Mouse (Mus musculus): ENCODE data around the gene Bloc1s1. TPM values are rescaled to one million over a fixed set of nuclear protein-coding genes. Genes with fewer than 3 reads are reported as not detected.
A peak's percentile ranks its signal among the peaks of the same experiment; 100 is the strongest.

The Bloc1s1 gene
- polyA plus RNA-seq, 1 experiment from 2014 or later: 226 TPM

DNA sequence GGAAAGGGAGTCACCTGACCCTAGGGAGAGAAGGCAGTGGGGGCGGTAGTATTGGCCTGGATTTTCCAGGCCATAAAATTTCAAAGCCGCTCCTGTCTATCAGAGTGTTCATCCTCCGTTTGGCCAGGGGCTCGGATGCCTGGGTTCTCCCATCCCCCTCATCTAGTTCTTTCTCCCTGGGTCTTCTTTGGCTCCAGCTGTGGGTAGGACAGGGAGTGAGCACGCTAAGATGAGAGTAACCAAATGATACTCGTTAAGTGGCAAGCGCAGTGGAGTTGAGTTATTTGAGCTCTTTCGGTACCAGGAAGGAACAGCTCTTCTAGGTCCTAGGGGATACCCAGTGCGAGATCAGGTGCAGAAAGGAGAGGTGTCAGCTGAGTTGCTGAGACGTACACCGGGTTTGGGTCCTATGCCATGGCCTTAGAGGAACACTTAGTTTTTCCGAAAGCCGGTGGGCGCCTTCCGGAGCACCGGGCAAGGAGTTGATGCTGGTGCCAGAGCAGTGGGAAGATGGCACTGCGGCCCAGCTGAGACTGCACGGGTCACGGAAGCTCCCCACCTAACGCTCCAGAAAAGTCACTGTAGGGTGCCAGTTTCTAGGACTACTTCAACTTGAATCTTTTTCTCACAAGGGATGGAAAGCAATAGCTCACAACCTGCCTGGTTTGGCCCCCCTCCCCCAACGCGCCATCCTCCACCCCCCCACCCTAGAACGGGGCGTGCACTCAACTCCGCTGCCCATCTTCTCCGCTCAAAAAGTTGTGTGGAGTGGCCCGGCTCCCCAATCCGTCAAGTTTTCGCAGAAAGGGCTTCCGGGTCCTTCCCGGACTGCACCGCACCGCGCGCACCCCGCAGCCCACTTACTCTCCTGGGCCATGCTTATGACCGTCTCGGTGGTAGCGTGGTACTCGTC lies 33.2 kb downstream of the Bloc1s1 start:
- Histone ChIP-seq H3K36me3 (peaks cover 9% of the 10 kb centered on the region; the same call in 1 of the 2 replicates), H3K4me1 (peaks cover 37% of the 10 kb centered on the region), H3K9me3 (replicated peaks) (no peaks in the 10 kb centered on the region), H3K4me3 (replicated peaks) (peak overlapping the region; percentile 77), H3K4me2 (replicated peaks) (peak overlapping the region; percentile 86), H3K9ac (peak overlapping the region; percentile 72), H3K27me3 (peaks cover 1% of the 10 kb centered on the region; the same call in 1 of the 2 replicates), H3K27ac (replicated peaks) (peak overlapping the region; percentile 89)
- WGBS: under 1% methylated on average over 40 of the region's 40 CpGs
- ATAC-seq (ENCODE audit: insufficient number of reproducible peaks, low FRiP score, low TSS enrichment, low read depth): no peak

DNA sequence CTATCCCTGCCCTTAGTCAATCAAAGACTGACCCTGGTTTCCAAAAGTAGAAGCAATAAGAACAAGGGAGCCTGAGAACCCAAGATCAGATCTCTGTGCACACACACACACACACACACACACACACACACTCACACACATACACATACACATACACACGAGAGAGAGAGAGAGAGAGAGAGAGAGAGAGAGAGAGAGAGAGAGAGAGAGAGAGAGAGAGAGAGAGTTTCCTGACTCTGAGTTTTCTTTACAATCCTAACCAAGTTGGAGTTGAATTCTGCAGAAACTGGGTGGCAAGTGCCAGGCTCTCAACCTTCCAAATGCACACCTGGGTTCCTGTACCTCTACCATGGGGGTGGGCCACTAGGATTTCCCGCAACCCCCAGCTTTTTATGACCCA lies 34.0 kb downstream of the Bloc1s1 start:
- Histone ChIP-seq H3K36me3 (peaks cover 17% of the 10 kb centered on the region), H3K9ac (no peak overlapping the region), H3K4me2 (replicated peaks) (peak overlapping the region; percentile 86), H3K27me3 (no peaks in the 10 kb centered on the region), H3K9me3 (replicated peaks) (no peaks in the 10 kb centered on the region), H3K4me1 (peaks cover 37% of the 10 kb centered on the region), H3K4me3 (replicated peaks) (peak overlapping the region; percentile 77), H3K27ac (replicated peaks) (0 out of 2 replicates have a peak overlapping the region, but pooled peaks have one; percentile 23)
- no peak for ATAC-seq (ENCODE audit: insufficient number of reproducible peaks, low FRiP score, low TSS enrichment, low read depth)
- WGBS: 38% methylated on average over 1 of the region's 2 CpGs

DNA sequence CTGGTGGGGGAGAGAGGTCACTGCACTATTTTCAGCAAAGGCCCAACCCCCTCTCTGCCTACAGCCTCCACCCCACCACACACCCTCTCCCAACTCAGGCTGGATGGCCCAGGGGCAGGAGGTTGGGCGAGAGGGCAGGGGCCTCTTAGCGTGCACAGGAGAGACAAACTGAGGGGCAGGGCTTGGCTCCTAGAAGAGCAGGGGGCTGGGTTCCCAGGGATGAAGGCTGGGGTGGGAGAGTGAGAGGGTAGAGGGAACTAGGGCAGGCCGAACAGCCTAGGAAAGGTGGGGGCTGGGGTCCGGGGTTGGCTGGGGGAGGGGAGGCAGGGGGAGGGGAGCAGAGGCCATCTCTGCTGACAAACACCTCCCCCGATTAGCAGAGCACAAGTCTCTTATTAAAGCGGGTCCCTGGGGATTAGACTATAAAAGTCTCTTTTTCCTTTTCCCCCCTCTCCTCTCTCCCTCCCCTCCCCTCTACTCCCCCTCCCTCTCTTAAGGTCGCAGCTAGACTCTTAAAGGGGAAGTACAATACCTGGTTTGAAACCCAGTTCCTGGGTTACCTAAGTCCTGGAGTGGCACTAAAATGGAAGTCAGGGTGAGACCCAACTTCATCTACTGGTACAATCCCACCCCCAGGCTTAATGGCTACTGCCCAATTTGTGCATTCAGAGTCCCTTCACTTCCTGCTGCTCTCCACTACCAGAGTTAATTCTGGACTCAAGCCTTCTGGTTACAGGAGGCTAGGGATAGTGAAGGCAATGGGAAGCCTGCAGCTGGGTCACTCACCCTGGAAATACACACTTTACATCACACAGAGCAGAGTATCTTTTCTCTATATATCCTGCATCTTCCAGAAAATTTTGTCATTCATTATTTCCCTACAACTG lies 34.7 kb downstream of the Bloc1s1 start:
- Histone ChIP-seq H3K9me3 (replicated peaks) (no peaks in the 10 kb centered on the region), H3K4me2 (replicated peaks) (peak overlapping the region; percentile 86), H3K9ac (no peak overlapping the region), H3K4me1 (peaks cover 37% of the 10 kb centered on the region), H3K4me3 (replicated peaks) (peak overlapping the region; percentile 30), H3K27ac (replicated peaks) (0 out of 2 replicates have a peak overlapping the region, but pooled peaks have one; percentile 23), H3K27me3 (no peaks in the 10 kb centered on the region), H3K36me3 (peaks cover 22% of the 10 kb centered on the region)
- ATAC-seq (ENCODE audit: insufficient number of reproducible peaks, low FRiP score, low TSS enrichment, low read depth): peak; percentile 24
- WGBS: 2% methylated on average over 7 of the region's 7 CpGs

DNA sequence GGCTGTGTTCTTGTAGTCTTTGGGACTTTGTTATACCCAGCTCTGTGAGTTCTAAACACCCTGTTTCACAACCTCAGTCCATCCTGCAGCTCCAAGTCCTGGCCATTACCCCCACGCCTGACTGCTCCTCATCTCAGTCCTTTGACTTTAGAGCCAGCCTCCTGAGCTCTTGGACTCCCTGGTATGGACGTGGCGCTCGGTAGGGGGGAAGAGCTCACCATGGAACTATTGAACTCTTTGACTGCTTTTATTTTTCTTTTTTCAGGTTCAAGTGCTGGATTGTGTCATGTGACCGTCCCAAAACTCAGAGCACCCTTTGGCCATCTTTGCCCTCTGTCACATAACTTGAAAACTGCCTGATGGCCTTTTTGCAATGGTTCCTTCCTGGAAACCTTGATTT lies 41.8 kb downstream of the Bloc1s1 start:
- Histone ChIP-seq H3K27ac (replicated peaks) (no peak overlapping the region), H3K9ac (no peak overlapping the region), H3K4me3 (replicated peaks) (no peak overlapping the region), H3K27me3 (no peaks in the 10 kb centered on the region), H3K4me2 (replicated peaks) (no peak overlapping the region), H3K36me3 (peaks cover 41% of the 10 kb centered on the region), H3K4me1 (peaks cover 4% of the 10 kb centered on the region; the same call in 1 of the 2 replicates), H3K9me3 (replicated peaks) (no peaks in the 10 kb centered on the region)
- WGBS: 90% methylated on average over 5 of the region's 5 CpGs
- no peak for ATAC-seq (ENCODE audit: insufficient number of reproducible peaks, low FRiP score, low TSS enrichment, low read depth)

DNA sequence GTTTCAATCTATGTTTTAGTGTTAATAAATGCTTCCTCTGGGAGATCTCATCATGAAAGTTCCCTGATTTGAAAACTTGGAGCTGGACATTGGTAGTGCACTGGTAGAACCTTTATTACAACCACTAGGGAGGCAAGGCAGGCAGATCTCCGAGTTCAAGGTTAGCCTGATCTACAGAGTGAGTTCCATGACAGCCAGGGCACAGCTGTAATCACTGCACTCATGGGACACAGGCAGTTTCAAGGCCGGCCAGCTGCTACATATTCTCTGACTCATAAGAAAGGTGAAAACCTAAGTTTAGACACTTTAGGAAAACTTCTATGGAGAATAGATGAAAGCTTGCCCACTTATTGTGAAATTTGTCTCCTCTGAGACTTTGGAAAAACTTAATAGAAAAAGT lies 45.0 kb downstream of the Bloc1s1 start:
- Histone ChIP-seq H3K27ac (replicated peaks) (no peak overlapping the region), H3K36me3 (peaks cover 44% of the 10 kb centered on the region), H3K4me1 (no peaks in the 10 kb centered on the region), H3K9me3 (replicated peaks) (no peaks in the 10 kb centered on the region), H3K9ac (no peak overlapping the region), H3K4me3 (replicated peaks) (no peak overlapping the region), H3K27me3 (no peaks in the 10 kb centered on the region), H3K4me2 (replicated peaks) (no peak overlapping the region)
- WGBS: 86% methylated on average over 2 of the region's 2 CpGs
- ATAC-seq (ENCODE audit: insufficient number of reproducible peaks, low FRiP score, low TSS enrichment, low read depth): no peak

DNA sequence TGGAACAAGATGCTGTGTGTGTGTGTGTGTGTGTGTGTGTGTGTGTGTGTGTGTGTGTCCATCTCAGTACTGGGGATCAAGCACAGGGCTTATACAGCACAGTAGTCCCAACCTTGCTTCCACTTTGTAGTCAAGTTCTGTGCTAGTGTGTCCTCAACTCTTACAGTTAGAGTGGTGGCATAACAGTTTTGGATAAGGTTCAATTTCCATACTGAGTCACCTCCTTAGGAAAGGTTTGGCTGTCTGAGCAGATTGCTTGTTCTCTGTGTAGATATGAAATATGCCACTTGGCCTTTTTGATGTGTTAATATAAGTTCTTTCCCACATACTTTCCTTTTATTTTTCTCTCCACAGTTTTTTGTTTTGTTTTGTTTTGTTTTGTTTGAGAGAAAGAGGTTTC lies 45.5 kb downstream of the Bloc1s1 start:
- Histone ChIP-seq H3K9ac (no peak overlapping the region), H3K4me3 (replicated peaks) (no peak overlapping the region), H3K9me3 (replicated peaks) (no peaks in the 10 kb centered on the region), H3K36me3 (peaks cover 50% of the 10 kb centered on the region), H3K27me3 (no peaks in the 10 kb centered on the region), H3K27ac (replicated peaks) (no peak overlapping the region), H3K4me2 (replicated peaks) (no peak overlapping the region), H3K4me1 (no peaks in the 10 kb centered on the region)
- no peak for ATAC-seq (ENCODE audit: insufficient number of reproducible peaks, low FRiP score, low TSS enrichment, low read depth)

DNA sequence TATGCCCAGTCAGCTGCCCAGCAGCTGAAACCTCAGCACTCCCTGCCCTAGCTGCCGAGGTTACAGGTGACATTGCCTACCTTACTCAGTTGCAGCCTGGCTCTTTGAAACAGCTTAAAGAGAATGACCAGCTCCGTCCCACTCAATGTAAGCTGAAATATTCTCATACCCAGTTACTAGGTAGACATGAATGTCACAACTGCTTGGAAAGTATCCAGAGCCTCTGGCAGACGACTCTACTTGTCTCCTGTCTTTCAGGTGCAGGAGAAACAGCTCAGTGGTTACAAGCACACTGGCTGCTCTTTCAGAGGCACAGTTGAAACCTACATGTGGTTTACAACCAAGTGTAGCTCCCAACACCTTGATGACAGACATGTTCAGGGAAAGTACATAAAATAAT lies 53.5 kb downstream of the Bloc1s1 start:
- 82% methylated on average over 3 of the region's 3 CpGs for WGBS
- Histone ChIP-seq H3K4me1 (no peaks in the 10 kb centered on the region), H3K9me3 (replicated peaks) (no peaks in the 10 kb centered on the region), H3K9ac (no peak overlapping the region), H3K27me3 (no peaks in the 10 kb centered on the region), H3K36me3 (peaks cover 57% of the 10 kb centered on the region), H3K4me2 (replicated peaks) (no peak overlapping the region), H3K4me3 (replicated peaks) (no peak overlapping the region), H3K27ac (replicated peaks) (no peak overlapping the region)
- ATAC-seq (ENCODE audit: insufficient number of reproducible peaks, low FRiP score, low TSS enrichment, low read depth): no peak

Other genes with a start within 250 kb of the Bloc1s1 start
- gene Suox, start 250.0 kb downstream of the Bloc1s1 start, polyA plus RNA-seq (2015; fragmentation: Nextera tagmentation; extraction: Ambion mirVana): 19.3 and 20.9 TPM in 2 replicates
- 91.6 and 97.4 TPM in 2 replicates for gene Rab5b, start 227.8 kb downstream of the Bloc1s1 start, polyA plus RNA-seq (2015; fragmentation: Nextera tagmentation; extraction: Ambion mirVana)
- gene Pmel, start 219.8 kb downstream of the Bloc1s1 start, polyA plus RNA-seq (2015; fragmentation: Nextera tagmentation; extraction: Ambion mirVana): 27.2 and 29.8 TPM in 2 replicates
- 105 TPM in 2 replicates for gene Cdk2, start 219.0 kb downstream of the Bloc1s1 start, polyA plus RNA-seq (2015; fragmentation: Nextera tagmentation; extraction: Ambion mirVana)
- gene Dgka, start 179.2 kb downstream of the Bloc1s1 start, polyA plus RNA-seq (2015; fragmentation: Nextera tagmentation; extraction: Ambion mirVana): 25.6 and 26.5 TPM in 2 replicates
- 37.7 and 38.5 TPM in 2 replicates for gene Pym1, start 176.1 kb downstream of the Bloc1s1 start, polyA plus RNA-seq (2015; fragmentation: Nextera tagmentation; extraction: Ambion mirVana)
- 2.3 and 2.6 TPM in 2 replicates for gene Mmp19, start 133.1 kb downstream of the Bloc1s1 start, polyA plus RNA-seq (2015; fragmentation: Nextera tagmentation; extraction: Ambion mirVana)
- gene Dnajc14, start 120.0 kb downstream of the Bloc1s1 start, polyA plus RNA-seq (2015; fragmentation: Nextera tagmentation; extraction: Ambion mirVana): 62.5 and 64.7 TPM in 2 replicates
- gene Tmem198b, start 119.7 kb downstream of the Bloc1s1 start, polyA plus RNA-seq (2015; fragmentation: Nextera tagmentation; extraction: Ambion mirVana): 25.4 and 28.1 TPM in 2 replicates
- gene Sarnp, start 106.7 kb downstream of the Bloc1s1 start, polyA plus RNA-seq (2015; fragmentation: Nextera tagmentation; extraction: Ambion mirVana): 194 and 196 TPM in 2 replicates
- gene Ormdl2, start 102.4 kb downstream of the Bloc1s1 start, polyA plus RNA-seq (2015; fragmentation: Nextera tagmentation; extraction: Ambion mirVana): 58.2 and 61.7 TPM in 2 replicates
- gene Gdf11, start 32.3 kb downstream of the Bloc1s1 start, polyA plus RNA-seq (2015; fragmentation: Nextera tagmentation; extraction: Ambion mirVana): 6.1 TPM in 2 replicates
- gene Cd63, start 23.0 kb downstream of the Bloc1s1 start, polyA plus RNA-seq (2015; fragmentation: Nextera tagmentation; extraction: Ambion mirVana): 1,010 and 1,093 TPM in 2 replicates
- 19.6 and 21.3 TPM in 2 replicates for gene Rdh5, start 1.1 kb downstream of the Bloc1s1 start, polyA plus RNA-seq (2015; fragmentation: Nextera tagmentation; extraction: Ambion mirVana)
- 14.3 and 16.5 TPM in 2 replicates for gene Itga7, start 9.8 kb upstream of the Bloc1s1 start, polyA plus RNA-seq (2015; fragmentation: Nextera tagmentation; extraction: Ambion mirVana)
- gene Mettl7b, start 37.0 kb upstream of the Bloc1s1 start, polyA plus RNA-seq (2015; fragmentation: Nextera tagmentation; extraction: Ambion mirVana): 0.26 and 0.31 TPM in 2 replicates
- gene Olfr9, start 65.4 kb upstream of the Bloc1s1 start, polyA plus RNA-seq (2015; fragmentation: Nextera tagmentation; extraction: Ambion mirVana): 0.05 TPM in 1 of 2 replicates, not detected in the other
- gene Olfr763, start 86.8 kb upstream of the Bloc1s1 start, polyA plus RNA-seq (2015; fragmentation: Nextera tagmentation; extraction: Ambion mirVana): not detected in 2 replicates
- not detected in 2 replicates for gene Olfr764-ps1, start 115.9 kb upstream of the Bloc1s1 start, polyA plus RNA-seq (2015; fragmentation: Nextera tagmentation; extraction: Ambion mirVana)
- gene Olfr765, start 126.0 kb upstream of the Bloc1s1 start, polyA plus RNA-seq (2015; fragmentation: Nextera tagmentation; extraction: Ambion mirVana): not detected in 2 replicates
- 0.07 TPM in 1 of 2 replicates, not detected in the other for gene Olfr766-ps1, start 144.9 kb upstream of the Bloc1s1 start, polyA plus RNA-seq (2015; fragmentation: Nextera tagmentation; extraction: Ambion mirVana)
- not detected in 2 replicates for gene Olfr767, start 158.9 kb upstream of the Bloc1s1 start, polyA plus RNA-seq (2015; fragmentation: Nextera tagmentation; extraction: Ambion mirVana)
- gene Olfr768, start 175.3 kb upstream of the Bloc1s1 start, polyA plus RNA-seq (2015; fragmentation: Nextera tagmentation; extraction: Ambion mirVana): 0.03 TPM in 1 of 2 replicates, not detected in the other
- gene Olfr769, start 193.8 kb upstream of the Bloc1s1 start, polyA plus RNA-seq (2015; fragmentation: Nextera tagmentation; extraction: Ambion mirVana): not detected in 2 replicates
- not detected in 2 replicates for gene Olfr770, start 215.0 kb upstream of the Bloc1s1 start, polyA plus RNA-seq (2015; fragmentation: Nextera tagmentation; extraction: Ambion mirVana)
- gene Olfr771, start 240.7 kb upstream of the Bloc1s1 start, polyA plus RNA-seq (2015; fragmentation: Nextera tagmentation; extraction: Ambion mirVana): not detected in 2 replicates

Measured in embryonic facial prominence, embryonic 15.5 days (tissue).